Mouse (Mus musculus) skeletal muscle tissue, adult 2 months (tissue): ENCODE results near the gene Glo1.

Experiments used
- DNase-seq: peaks from one replicate; pipeline ENCODE4 v3.0.0-alpha.2; 2012; ENCODE audit warnings: low read depth, low spot score

Gene Glo1

GRCm38 (mm10) chr17:30576946-30577345, 49.7 kb downstream of the Glo1 start:
- DNase-seq = no peak

GRCm38 (mm10) chr17:30575941-30576773, 50.5 kb downstream of the Glo1 start, which contains the start of gene Btbd9:
TSS of gene Btbd9 (minus strand) at chr17:30576488.
- peak; percentile 72 for DNase-seq

GRCm38 (mm10) chr17:30575121-30575904, 51.4 kb downstream of the Glo1 start:
- no peak for DNase-seq

- DNase-seq = no peak
Observed at GRCm38 (mm10) chr17:30574783-30575075, 51.9 kb downstream of the Glo1 start.

GRCm38 (mm10) chr17:30573990-30574782, 52.5 kb downstream of the Glo1 start:
- no peak for DNase-seq

GRCm38 (mm10) chr17:30570971-30571370, 55.7 kb downstream of the Glo1 start:
- no peak for DNase-seq

GRCm38 (mm10) chr17:30570173-30570572, 56.5 kb downstream of the Glo1 start:
- no peak for DNase-seq

GRCm38 (mm10) chr17:30568473-30568872, 58.2 kb downstream of the Glo1 start:
- no peak for DNase-seq

- DNase-seq = no peak
Observed at GRCm38 (mm10) chr17:30564971-30565370, 61.7 kb downstream of the Glo1 start.

- no peak for DNase-seq
Observed at GRCm38 (mm10) chr17:30564407-30564806, 62.3 kb downstream of the Glo1 start.

GRCm38 (mm10) chr17:30563484-30564075, 63.1 kb downstream of the Glo1 start:
- DNase-seq = no peak

- no peak for DNase-seq
Observed at GRCm38 (mm10) chr17:30562770-30563169, 63.9 kb downstream of the Glo1 start.

- peak; percentile 13 for DNase-seq
Observed at GRCm38 (mm10) chr17:30559536-30559935, 67.1 kb downstream of the Glo1 start.

- DNase-seq = no peak
Observed at GRCm38 (mm10) chr17:30558623-30559022, 68.0 kb downstream of the Glo1 start.

- no peak for DNase-seq
Observed at GRCm38 (mm10) chr17:30556512-30556911, 70.2 kb downstream of the Glo1 start.

- DNase-seq = no peak
Observed at GRCm38 (mm10) chr17:30553027-30553937, 73.4 kb downstream of the Glo1 start.

- DNase-seq = no peak
Observed at GRCm38 (mm10) chr17:30550774-30551107, 75.9 kb downstream of the Glo1 start.

GRCm38 (mm10) chr17:30549899-30550773, 76.5 kb downstream of the Glo1 start:
- no peak for DNase-seq

- peak; percentile 3 for DNase-seq
Observed at GRCm38 (mm10) chr17:30539098-30539497, 87.6 kb downstream of the Glo1 start.

GRCm38 (mm10) chr17:30536651-30537050, 90.0 kb downstream of the Glo1 start:
- DNase-seq = no peak
